Mouse (Mus musculus): ENCODE data around the gene Olfr784.
"Not testable (repeated sequence)": the region's sequence is repeated elsewhere in the genome, so short reads cannot be mapped to it uniquely, and the experiment has no call there.

Gene Olfr784

GRCm38 (mm10) chr10:129383783-129384182, at the start of gene Olfr784:
TSS of gene Olfr784 (plus strand) at chr10:129384083.
- no peak for DNase-seq

DNA sequence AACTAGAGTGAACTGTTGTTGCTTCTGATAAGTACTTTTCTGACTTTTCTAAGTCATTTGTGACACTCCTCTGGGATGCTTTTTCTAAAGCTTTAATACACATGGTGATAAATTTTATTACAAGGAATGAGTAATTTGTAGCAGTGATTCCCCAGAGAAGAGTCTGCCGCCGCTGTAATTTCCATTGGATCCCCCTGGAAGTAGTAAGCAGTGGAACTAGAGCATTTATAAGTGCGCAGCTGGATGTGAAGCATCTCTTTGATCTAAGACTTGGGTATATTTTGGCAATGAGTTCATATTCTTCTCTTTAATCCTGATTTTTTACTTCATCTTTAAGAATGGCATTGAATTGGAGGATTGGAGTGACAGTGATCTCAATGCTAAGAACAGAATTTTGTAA, 35.3 kb upstream of the Olfr784 start, which contains the start of gene Olfr782:
Olfr782 (plus strand) TSS at position 301 of the 400 bp plus-strand sequence.
- no peak for DNase-seq

DNA sequence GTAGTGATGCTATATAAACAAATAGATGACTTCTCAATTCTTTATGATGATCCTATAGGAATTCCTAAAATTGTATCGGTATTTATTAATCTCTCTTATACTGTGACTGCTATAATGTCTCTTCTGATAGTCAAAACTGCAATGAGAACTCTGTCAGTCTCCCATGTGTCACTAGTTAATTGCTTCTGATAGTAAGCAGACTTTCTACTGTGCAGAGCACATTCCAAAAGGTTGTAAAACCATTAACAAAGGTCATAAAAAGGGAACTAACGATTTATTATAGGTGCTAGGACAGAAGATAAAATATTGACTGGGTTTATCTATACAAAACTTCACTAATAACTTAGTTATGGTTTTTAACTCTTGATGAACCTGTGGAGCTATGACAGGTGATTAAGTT, 31.4 kb upstream of the Olfr784 start:
- not testable (repeated sequence) for DNase-seq

- DNase-seq, result not testable (repeated sequence)
These were observed 27.4 kb upstream of the Olfr784 start for GRCm38 (mm10) chr10:129356496-129356895.

DNA sequence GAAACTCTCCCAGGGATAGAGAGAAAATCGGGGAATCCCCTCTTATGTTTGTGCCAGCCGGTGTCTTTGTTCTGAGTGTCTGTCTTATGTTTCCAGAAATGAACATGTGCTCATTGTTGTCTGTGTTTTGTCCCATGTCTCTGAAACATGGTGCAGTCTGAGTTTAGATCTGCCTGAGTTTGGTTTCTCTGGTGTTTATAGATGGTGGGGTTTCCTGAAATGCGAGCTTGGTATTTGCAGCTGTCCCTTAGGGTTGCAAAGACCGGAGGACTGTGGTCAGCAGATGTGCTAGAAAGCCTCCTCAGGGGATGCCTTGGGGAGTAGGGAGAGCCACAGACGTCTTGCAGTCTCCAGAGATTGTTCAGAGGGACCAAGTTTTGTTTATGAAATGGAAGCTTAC, 26.6 kb upstream of the Olfr784 start:
- DNase-seq, result no peak

- DNase-seq, result not testable (repeated sequence)
These were observed 9.8 kb upstream of the Olfr784 start for GRCm38 (mm10) chr10:129374051-129374450.

DNA sequence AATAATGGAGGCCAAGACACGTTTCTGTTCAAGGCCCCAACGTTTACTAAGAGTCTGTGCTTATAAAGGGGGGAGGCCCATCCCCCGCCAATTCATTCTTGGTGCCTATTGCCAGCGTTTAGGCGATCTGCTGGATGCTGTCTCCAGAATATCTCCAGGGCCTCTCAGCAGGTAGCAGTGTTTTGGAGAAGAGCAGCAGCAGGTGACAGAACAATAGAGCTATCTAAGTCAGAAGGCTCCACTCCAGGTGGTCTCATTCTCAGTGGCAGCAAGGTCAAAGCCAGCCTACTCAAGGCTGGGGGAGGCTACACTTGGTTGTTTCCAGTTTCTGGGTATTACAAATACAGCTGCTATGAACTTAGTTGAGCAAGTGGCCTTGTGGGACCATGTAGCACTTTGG, 17.0 kb downstream of the Olfr784 start:
- no peak for DNase-seq

- DNase-seq, result no peak
These were observed 21.2 kb downstream of the Olfr784 start, which contains the start of gene Olfr785 for GRCm38 (mm10) chr10:129405126-129405525. TSS of gene Olfr785 (plus strand) at chr10:129405426.

DNA sequence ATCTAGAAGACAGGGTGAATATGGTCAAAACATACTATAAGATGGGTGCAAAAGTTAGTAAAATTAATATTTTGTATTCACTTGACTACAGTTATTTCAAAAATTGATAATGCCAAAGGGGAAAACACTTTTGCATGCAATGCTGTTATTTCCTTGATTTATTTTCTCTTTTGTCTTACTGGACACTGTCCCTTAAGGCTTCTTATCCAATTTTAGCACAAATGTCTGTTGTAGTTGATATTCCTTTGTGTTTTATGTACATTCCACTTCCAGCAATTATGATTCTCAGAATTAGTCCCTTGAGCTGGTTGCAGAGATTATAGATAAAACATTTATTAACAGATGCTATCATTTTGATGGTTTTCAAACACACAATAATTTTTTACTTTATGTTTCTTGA, 43.1 kb downstream of the Olfr784 start, which contains the start of gene Olfr786:
Olfr786 (plus strand) TSS at position 301 of the 400 bp plus-strand sequence.
- no peak for DNase-seq
